Comparison of ENCODE assay signal across 8 mouse cellular contexts in genomic region chr4:139470198-139470597, GRCm38 (mm10).
DNase-seq lines count a peak whose midpoint lies in the region; ATAC-seq and TF ChIP-seq lines count a peak whose summit lies in the region.

No protein-coding gene starts in this region.

- peak; percentile 87 for TF ChIP-seq CTCF in C2C12 (IDR thresholded peaks at IDR 0.05; ENCODE audit: control insufficient read depth, insufficient read depth, insufficient read length)
- peak; percentile 97 for TF ChIP-seq CTCF in bone marrow, adult 2 months (IDR thresholded peaks at IDR 0.05; ENCODE audit: control insufficient read depth, insufficient read depth, low read length)
- peak; percentile 98 for TF ChIP-seq CTCF in embryonic fibroblast, embryonic 13.5 days (IDR thresholded peaks at IDR 0.05; ENCODE audit: borderline replicate concordance, insufficient read depth, low read length)
- peak; percentile 91 for TF ChIP-seq CTCF in liver, adult 2 months (IDR thresholded peaks at IDR 0.05; ENCODE audit: low read depth, low read length)

- H3K4me3 ChIP-seq in C2C12 (ENCODE audit: insufficient read depth, poor library complexity, severe bottlenecking): no peak overlapping the region
- H3K4me3 ChIP-seq in bone marrow, adult 2 months (replicated peaks; ENCODE audit: control insufficient read depth, low read depth, low read length): no peak overlapping the region
- no peak overlapping the region for H3K4me3 ChIP-seq in embryonic fibroblast, embryonic 13.5 days (ENCODE audit: insufficient read depth, low read length)
- H3K4me3 ChIP-seq in heart, embryonic 14.5 days (ENCODE audit: control insufficient read depth in 1 of 2, insufficient read depth in 1 of 2, low read depth in 1 of 2, low read length in 2 of 2): no peak overlapping the region
- H3K4me3 ChIP-seq in kidney, embryonic 16.5 days (ENCODE audit: low read length): no peak overlapping the region
- H3K4me3 ChIP-seq in liver, adult 2 months (ENCODE audit: insufficient read depth, low read depth, low read length): no peak overlapping the region

- WGBS in bone marrow, adult 2 months: 56% methylated on average over 7 of the region's 7 CpGs
- WGBS in heart, embryonic 14.5 days: 40% methylated on average over 7 of the region's 7 CpGs
- WGBS in kidney, embryonic 16.5 days: 38% methylated on average over 7 of the region's 7 CpGs
- WGBS in liver, adult 2 months: 51% methylated on average over 7 of the region's 7 CpGs

- DNase-seq in liver, adult 2 months (ENCODE audit: extremely low read depth, low read depth, low spot score): peak; percentile 61
- peak; percentile 82 for DNase-seq in naive thymus-derived CD4-positive, alpha-beta T cell, adult 2 months (ENCODE audit: low read depth)
- peak; percentile 70 to 83 for DNase-seq in spleen, postnatal 4 days (ENCODE audit: low spot score in 2 of 2)

- H3K9me3 ChIP-seq in heart, embryonic 14.5 days (ENCODE audit: control insufficient read depth, low read length): no peaks in the 10 kb centered on the region
- H3K9me3 ChIP-seq in kidney, embryonic 16.5 days (ENCODE audit: low read length): no peaks in the 10 kb centered on the region

- H3K79me2 ChIP-seq in C2C12 (ENCODE audit: control insufficient read depth, insufficient read depth): no peaks in the 10 kb centered on the region
- H3K79me2 ChIP-seq in liver, adult 2 months (ENCODE audit: control insufficient read depth, insufficient read depth, low read length): no peaks in the 10 kb centered on the region

- no peak for TF ChIP-seq POLR2A in bone marrow, adult 2 months (IDR thresholded peaks at IDR 0.05; ENCODE audit: borderline replicate concordance, control insufficient read depth, low read depth, low read length)
- no peak for TF ChIP-seq POLR2A in embryonic fibroblast, embryonic 13.5 days (IDR thresholded peaks at IDR 0.05; ENCODE audit: low read depth, low read length)
- TF ChIP-seq POLR2A in liver, adult 2 months (IDR thresholded peaks at IDR 0.05; ENCODE audit: extremely low read depth, insufficient read depth, low read length): no peak

- H3K36me3 ChIP-seq in C2C12 (ENCODE audit: control insufficient read depth, insufficient read depth): peaks cover 91% of the 10 kb centered on the region
- peaks cover 100% of the 10 kb centered on the region for H3K36me3 ChIP-seq in heart, embryonic 14.5 days (ENCODE audit: control insufficient read depth, insufficient read depth, low read length)
- peaks cover 89% of the 10 kb centered on the region for H3K36me3 ChIP-seq in kidney, embryonic 16.5 days (ENCODE audit: insufficient read depth, low read length)
- peaks cover 60% of the 10 kb centered on the region for H3K36me3 ChIP-seq in liver, adult 2 months (ENCODE audit: control insufficient read depth, insufficient read depth, low read length)

- no peak overlapping the region for H3K9ac ChIP-seq in heart, embryonic 14.5 days (ENCODE audit: low read length)
- no peak overlapping the region for H3K9ac ChIP-seq in kidney, embryonic 16.5 days (replicated peaks; ENCODE audit: low read length)
- no peak overlapping the region for H3K9ac ChIP-seq in liver, adult 2 months (ENCODE audit: low read depth, low read length)

- H3K4me2 ChIP-seq in heart, embryonic 14.5 days (ENCODE audit: low read length): no peak overlapping the region
- no peak overlapping the region for H3K4me2 ChIP-seq in kidney, embryonic 16.5 days (replicated peaks; ENCODE audit: low read depth, low read length)

- no peaks in the 10 kb centered on the region for H3K79me3 ChIP-seq in C2C12 (ENCODE audit: low read depth)

- ATAC-seq in heart, embryonic 14.5 days (ENCODE audit: insufficient number of reproducible peaks, insufficient read depth, low FRiP score, low read depth): peak; percentile 73
- ATAC-seq in kidney, embryonic 16.5 days (ENCODE audit: low FRiP score, low TSS enrichment): peak; percentile 67

- no peaks in the 10 kb centered on the region for H3K4me1 ChIP-seq in bone marrow, adult 2 months (ENCODE audit: control insufficient read depth, insufficient read depth, low read length)
- H3K4me1 ChIP-seq in embryonic fibroblast, embryonic 13.5 days (ENCODE audit: control insufficient read depth, insufficient read depth, low read length): no peaks in the 10 kb centered on the region
- 0 out of 4 replicates have a peak, but pooled peaks cover 0 to 4% of the 10 kb centered on the region in 2 experiments for H3K4me1 ChIP-seq in heart, embryonic 14.5 days (ENCODE audit: control insufficient read depth in 2 of 2, insufficient read depth in 2 of 2, low read length in 2 of 2)
- no peaks in the 10 kb centered on the region for H3K4me1 ChIP-seq in kidney, embryonic 16.5 days (ENCODE audit: insufficient read depth, low read length)
- H3K4me1 ChIP-seq in liver, adult 2 months (ENCODE audit: control insufficient read depth, insufficient read depth, low read length): no peaks in the 10 kb centered on the region

- H3K27ac ChIP-seq in bone marrow, adult 2 months (ENCODE audit: control insufficient read depth, insufficient read depth, low read depth, low read length, poor library complexity): no peak overlapping the region
- H3K27ac ChIP-seq in embryonic fibroblast, embryonic 13.5 days (ENCODE audit: insufficient read depth, low read length): no peak overlapping the region
- no peak overlapping the region for H3K27ac ChIP-seq in heart, embryonic 14.5 days (replicated peaks in 1 of 2; ENCODE audit: control insufficient read depth in 1 of 2, insufficient read depth in 1 of 2, low read depth in 2 of 2, low read length in 2 of 2)
- H3K27ac ChIP-seq in kidney, embryonic 16.5 days (ENCODE audit: low read length): no peak overlapping the region
- H3K27ac ChIP-seq in liver, adult 2 months (replicated peaks; ENCODE audit: insufficient read depth, low read depth, low read length): no peak overlapping the region

- H3K27me3 ChIP-seq in C2C12 (ENCODE audit: control insufficient read depth, insufficient read depth, insufficient read length): no peaks in the 10 kb centered on the region
- H3K27me3 ChIP-seq in heart, embryonic 14.5 days (ENCODE audit: control insufficient read depth, insufficient read depth, low read length): no peaks in the 10 kb centered on the region
- H3K27me3 ChIP-seq in kidney, embryonic 16.5 days (ENCODE audit: insufficient read depth, low read length): no peaks in the 10 kb centered on the region
- no peaks in the 10 kb centered on the region for H3K27me3 ChIP-seq in liver, adult 2 months (ENCODE audit: control insufficient read depth, insufficient read depth, low read length)

- H3ac ChIP-seq in C2C12 (ENCODE audit: control insufficient read depth, insufficient read length, low read depth): no peak overlapping the region

TF ChIP-seq in C2C12, 6 proteins besides CTCF, POLR2A, EP300 and RAD21:
- no peak for TF ChIP-seq FOSL1 (IDR thresholded peaks at IDR 0.05; ENCODE audit: insufficient read depth, low read length, poor library complexity, severe bottlenecking)
- no peak for TF ChIP-seq CEBPB (IDR thresholded peaks at IDR 0.05; ENCODE audit: low read depth)
- TF ChIP-seq MYOG (IDR thresholded peaks at IDR 0.05; ENCODE audit: control insufficient read depth, extremely low read depth, insufficient read length): no peak
- TF ChIP-seq MAX (IDR thresholded peaks at IDR 0.05): no peak
- TF ChIP-seq MYOD1 (IDR thresholded peaks at IDR 0.05; ENCODE audit: control insufficient read depth, insufficient read length, low read depth): no peak
- no peak for TF ChIP-seq USF1 (IDR thresholded peaks at IDR 0.05; ENCODE audit: low read depth)
